In the genomic region with DNA sequence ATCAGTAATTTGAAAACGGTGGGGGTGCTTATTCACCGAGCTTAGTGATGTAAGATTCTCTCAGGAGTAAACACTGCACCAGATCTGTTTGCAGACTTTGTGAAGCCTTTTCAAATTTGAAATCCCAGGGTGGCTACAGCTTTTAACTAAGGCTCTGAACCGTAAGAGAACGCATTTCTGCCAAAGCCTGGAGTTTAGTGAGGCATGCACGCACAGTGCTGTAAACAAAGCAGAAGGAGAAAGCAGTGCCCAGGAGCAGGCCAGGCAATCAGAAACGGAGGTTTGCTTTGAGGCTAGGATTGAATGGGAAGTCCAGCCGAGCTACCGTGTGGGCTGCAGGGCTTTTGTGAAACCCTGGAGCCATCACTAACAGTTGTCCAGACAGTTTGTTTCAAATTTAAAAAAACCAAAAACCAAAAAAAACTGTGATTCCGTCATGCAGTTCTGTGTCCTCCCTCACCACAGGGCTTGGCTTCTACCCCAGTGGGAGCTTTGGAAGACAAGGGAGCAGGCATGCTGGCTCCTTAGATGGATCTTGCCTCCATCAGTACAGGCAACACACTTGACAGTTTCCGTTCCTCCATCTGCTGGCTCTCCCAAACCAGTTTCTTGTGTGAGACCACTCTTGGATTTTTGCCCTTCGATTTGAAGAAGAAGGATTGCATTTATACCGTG, we compare ENCODE assay signal across 11 mouse cellular contexts.
DNase-seq lines count a peak whose midpoint lies in the region; ATAC-seq lines count a peak whose summit lies in the region.
"Had no signal": no experiment of that assay in that cellular context is flagged by ENCODE, and none has a peak within 500 bp of the region (broad histone marks: within the 10 kb centered on the region; RNA-seq: fewer than 3 reads in every experiment).

No protein-coding gene starts in this region.

- H3K9me3 ChIP-seq in heart, embryonic 11.5 days (replicated peaks; ENCODE audit: control insufficient read depth, low read length), result no peaks in the 10 kb centered on the region
- no peaks in the 10 kb centered on the region for H3K9me3 ChIP-seq in forebrain, embryonic 13.5 days (replicated peaks)
- H3K9me3 ChIP-seq in midbrain, embryonic 11.5 days (ENCODE audit: control insufficient read depth, low read length), result no peaks in the 10 kb centered on the region
- no peaks in the 10 kb centered on the region for H3K9me3 ChIP-seq in heart, embryonic 10.5 days

- peak; percentile 53 for DNase-seq in heart, adult 11 months
- DNase-seq in brain, adult 2 months (ENCODE audit: low read depth, low spot score), result peak; percentile 29
- no peak for DNase-seq in midbrain, embryonic 11.5 days (ENCODE audit: low spot score, missing footprints)
- no peak for DNase-seq in heart, embryonic 10.5 days (ENCODE audit: low spot score)
- DNase-seq in urinary bladder, adult 18-20 months (ENCODE audit: low spot score in 2 of 2), result no peak
- DNase-seq in ovary, postnatal 14 days (ENCODE audit: low spot score), result no peak
- DNase-seq: kidney, adult 11 months had no signal

- no peak for ATAC-seq in heart, embryonic 11.5 days (replicated peaks; ENCODE audit: insufficient number of reproducible peaks, low FRiP score, low TSS enrichment)
- peak; percentile 87 for ATAC-seq in forebrain, embryonic 13.5 days
- peak; percentile 61 for ATAC-seq in midbrain, embryonic 11.5 days (ENCODE audit: low FRiP score)
- ATAC-seq: Patski had no signal

- no peak overlapping the region for H3K4me2 ChIP-seq in heart, embryonic 11.5 days
- H3K4me2 ChIP-seq in forebrain, embryonic 13.5 days, result peak overlapping the region; percentile 36
- no peak overlapping the region for H3K4me2 ChIP-seq in midbrain, embryonic 11.5 days

- H3K27ac ChIP-seq in heart, embryonic 11.5 days (ENCODE audit: low read depth, low read length), result no peak overlapping the region
- peak overlapping the region; percentile 59 for H3K27ac ChIP-seq in forebrain, embryonic 13.5 days
- no peak overlapping the region for H3K27ac ChIP-seq in midbrain, embryonic 11.5 days (ENCODE audit: low read depth, low read length)
- no peak overlapping the region for H3K27ac ChIP-seq in heart, embryonic 10.5 days
- H3K27ac ChIP-seq: liver, embryonic 14.5 days had no signal

- H3K36me3 ChIP-seq in heart, embryonic 11.5 days (ENCODE audit: control insufficient read depth, insufficient read depth, low read length), result no peaks in the 10 kb centered on the region
- H3K36me3 ChIP-seq in forebrain, embryonic 13.5 days (ENCODE audit: poor library complexity, severe bottlenecking), result no peaks in the 10 kb centered on the region
- H3K36me3 ChIP-seq in midbrain, embryonic 11.5 days (ENCODE audit: control insufficient read depth, insufficient read depth, low read length), result no peaks in the 10 kb centered on the region
- no peaks in the 10 kb centered on the region for H3K36me3 ChIP-seq in heart, embryonic 10.5 days

- no peak overlapping the region for H3K4me3 ChIP-seq in heart, embryonic 11.5 days (ENCODE audit: low read depth, low read length)
- H3K4me3 ChIP-seq in forebrain, embryonic 13.5 days, result no peak overlapping the region
- H3K4me3 ChIP-seq in midbrain, embryonic 11.5 days (ENCODE audit: low read depth, low read length), result no peak overlapping the region
- H3K4me3 ChIP-seq in heart, embryonic 10.5 days, result no peak overlapping the region

- H3K4me1 ChIP-seq in heart, embryonic 11.5 days (ENCODE audit: control insufficient read depth, insufficient read depth, low read length), result no peaks in the 10 kb centered on the region
- H3K4me1 ChIP-seq in forebrain, embryonic 13.5 days, result peaks cover 42% of the 10 kb centered on the region
- peaks cover 5% of the 10 kb centered on the region for H3K4me1 ChIP-seq in midbrain, embryonic 11.5 days (ENCODE audit: control insufficient read depth, insufficient read depth, low read length)
- H3K4me1 ChIP-seq in heart, embryonic 10.5 days, result no peaks in the 10 kb centered on the region

- no peak overlapping the region for H3K9ac ChIP-seq in heart, embryonic 11.5 days (ENCODE audit: low read depth, low read length)
- no peak overlapping the region for H3K9ac ChIP-seq in forebrain, embryonic 13.5 days
- peak overlapping the region; percentile 38; the same call in 1 of the 2 replicates for H3K9ac ChIP-seq in midbrain, embryonic 11.5 days (ENCODE audit: low read length)
- H3K9ac ChIP-seq: liver, embryonic 14.5 days had no signal

- H3K27me3 ChIP-seq in heart, embryonic 11.5 days (ENCODE audit: control insufficient read depth, insufficient read depth, low read length), result no peaks in the 10 kb centered on the region
- H3K27me3 ChIP-seq in forebrain, embryonic 13.5 days, result 0 out of 2 replicates have a peak, but pooled peaks cover 3% of the 10 kb centered on the region
- no peaks in the 10 kb centered on the region for H3K27me3 ChIP-seq in midbrain, embryonic 11.5 days (ENCODE audit: control insufficient read depth, insufficient read depth, low read length)
- no peaks in the 10 kb centered on the region for H3K27me3 ChIP-seq in heart, embryonic 10.5 days (ENCODE audit: insufficient read depth, poor library complexity, severe bottlenecking)

- WGBS in heart, embryonic 11.5 days (ENCODE audit: insufficient replicate concordance), result 44% methylated on average over 12 of the region's 12 CpGs
- WGBS in forebrain, embryonic 13.5 days, result 15% methylated on average over 12 of the region's 12 CpGs
- 23% methylated on average over 12 of the region's 12 CpGs for WGBS in midbrain, embryonic 11.5 days
- WGBS in heart, embryonic 10.5 days, result 48% methylated on average over 12 of the region's 12 CpGs

Comparison
In these comparisons a context has a peak if more than half of its experiments do, and no peak if none do; other contexts are left out.
1. DNase-seq: peak in heart, adult 11 months (single experiment) and brain, adult 2 months (single experiment); none in midbrain, embryonic 11.5 days (single experiment), heart, embryonic 10.5 days (single experiment), urinary bladder, adult 18-20 months (0 of 2) and ovary, postnatal 14 days (single experiment).